Mouse (Mus musculus): ENCODE data around the gene Slc44a3.

DNA sequence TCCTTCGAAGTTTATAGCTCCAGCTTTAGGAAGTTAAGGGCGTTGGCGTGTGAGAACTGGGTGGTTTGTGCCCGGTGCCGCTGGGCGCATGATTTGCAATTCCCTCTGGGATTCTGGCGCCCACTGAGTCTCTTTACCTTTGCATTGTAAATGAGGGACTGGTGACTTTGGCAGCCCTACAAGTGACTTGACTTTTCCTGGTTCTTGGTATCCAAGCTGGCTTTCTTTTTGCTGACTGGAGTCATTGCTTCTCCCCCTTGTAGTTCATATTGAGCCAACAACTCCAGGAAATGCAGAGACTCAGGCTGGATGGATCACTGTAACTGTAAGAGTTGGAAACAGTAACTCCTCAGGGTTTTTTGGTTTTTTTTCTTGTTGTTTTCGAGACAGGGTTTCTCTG, 104.0 kb downstream of the Slc44a3 start:
- TF ChIP-seq POLR2A (IDR thresholded peaks at IDR 0.05; ENCODE audit: borderline replicate concordance, insufficient read depth, low read length) (no peak), CTCF (IDR thresholded peaks at IDR 0.05; ENCODE audit: borderline replicate concordance, insufficient read depth, low read depth, low read length) (no peak)
